Mouse (Mus musculus) forebrain, embryonic 10.5 days (tissue): ENCODE data around the gene Exosc10. TPM values are rescaled to one million over a fixed set of nuclear protein-coding genes. Genes with fewer than 3 reads are reported as not detected.

Source experiments
- DNase-seq: peaks from one replicate; pipeline ENCODE4 v3.0.0-alpha.2; 2017; ENCODE audit warnings: low spot score; ENCODE audit errors: extremely low spot score
- H3K27ac ChIP-seq: fragments of 300-500 bp; sonication (generic); 2 replicates; pipeline ENCODE4 v1.5.1; 2016; ENCODE audit warnings: mild to moderate bottlenecking
- H3K27me3 ChIP-seq: fragments of 300-500 bp; sonication (generic); 2 replicates; pipeline ENCODE4 v1.6.1; 2016; ENCODE audit warnings: mild to moderate bottlenecking; ENCODE audit not compliant: poor library complexity, severe bottlenecking
- H3K36me3 ChIP-seq: fragments of 300-500 bp; sonication (generic); replicated peaks from 2 replicates; pipeline ENCODE4 v1.6.1; 2016; ENCODE audit warnings: mild to moderate bottlenecking, moderate library complexity
- H3K4me1 ChIP-seq: fragments of 300-500 bp; sonication (generic); 2 replicates; pipeline ENCODE4 v1.6.1; 2016
- H3K4me3 ChIP-seq: fragments of 300-500 bp; sonication (generic); 2 replicates; pipeline ENCODE4 v1.5.1; 2016; ENCODE audit warnings: mild to moderate bottlenecking, moderate library complexity
- H3K9me3 ChIP-seq: fragments of 300-500 bp; sonication (generic); 2 replicates; pipeline ENCODE4 v1.6.1; 2016; ENCODE audit warnings: mild to moderate bottlenecking, moderate library complexity
- WGBS: fragments of 180-500 bp; shearing (Covaris S2); methylation state at CpG from one replicate; pipeline ENCODE4 v1.1.7; 2016; 5-methylcytosine and 5-hydroxymethylcytosine counted together
- polyA plus RNA-seq: library from polyadenylated mRNA; unstranded; fragments of >200 nt; fragmentation: Nextera tagmentation; extraction: Ambion mirVana; gene quantifications from 2 replicates; pipeline ENCODE4 v1.2.1, GENCODE M21; 2016

Gene Exosc10
- 96.0 and 97.2 TPM in 2 replicates for polyA plus RNA-seq

- H3K4me1 ChIP-seq: peaks cover 17% of the 10 kb centered on the region
- H3K9me3 ChIP-seq: no peaks in the 10 kb centered on the region
- peak; percentile 90 for DNase-seq
- no peaks in the 10 kb centered on the region for H3K27me3 ChIP-seq
- peaks cover 77% of the 10 kb centered on the region for H3K36me3 ChIP-seq
- WGBS: under 1% methylated on average over 63 of the region's 63 CpGs
- peak within 1 kb of the TSS; percentile 68 for H3K4me3 ChIP-seq
- H3K27ac ChIP-seq: peak within 1 kb of the TSS; percentile 94
These were observed at the start of gene Exosc10 for GRCm38 (mm10) chr4:148558297-148559000. Gene Exosc10, plus strand, starts transcription at chr4:148558429.

- 92% methylated on average over 8 of the region's 8 CpGs for WGBS
- Histone ChIP-seq H3K4me3 (no peak overlapping the region), H3K27ac (no peak overlapping the region), H3K9me3 (no peaks in the 10 kb centered on the region), H3K36me3 (peaks cover 82% of the 10 kb centered on the region), H3K4me1 (no peaks in the 10 kb centered on the region; the same call in 1 of the 2 replicates), H3K27me3 (no peaks in the 10 kb centered on the region)
- no peak for DNase-seq
These were observed 48.7 kb upstream of the Exosc10 start for GRCm38 (mm10) chr4:148509450-148510084.

GRCm38 (mm10) chr4:148510691-148511090, 47.5 kb upstream of the Exosc10 start:
- Histone ChIP-seq H3K4me3 (no peak overlapping the region), H3K27ac (no peak overlapping the region), H3K9me3 (no peaks in the 10 kb centered on the region), H3K27me3 (no peaks in the 10 kb centered on the region), H3K4me1 (no peaks in the 10 kb centered on the region; the same call in 1 of the 2 replicates), H3K36me3 (peaks cover 82% of the 10 kb centered on the region)
- 91% methylated on average over 4 of the region's 4 CpGs for WGBS
- no peak for DNase-seq

- no peak for DNase-seq
- H3K36me3 ChIP-seq: peaks cover 82% of the 10 kb centered on the region
- 96% methylated on average over 4 of the region's 4 CpGs for WGBS
These were observed 46.9 kb upstream of the Exosc10 start for GRCm38 (mm10) chr4:148511334-148511733.

GRCm38 (mm10) chr4:148513021-148513559, 45.1 kb upstream of the Exosc10 start:
- Histone ChIP-seq H3K27ac (no peak overlapping the region), H3K36me3 (peaks cover 84% of the 10 kb centered on the region), H3K4me3 (no peak overlapping the region), H3K4me1 (peaks cover 9% of the 10 kb centered on the region), H3K27me3 (no peaks in the 10 kb centered on the region), H3K9me3 (no peaks in the 10 kb centered on the region)
- WGBS: 88% methylated on average over 6 of the region's 6 CpGs
- no peak for DNase-seq

More at GRCm38 (mm10) chr4:148511334-148511733, 46.9 kb upstream of the Exosc10 start:
- Histone ChIP-seq H3K9me3 (no peaks in the 10 kb centered on the region), H3K27me3 (no peaks in the 10 kb centered on the region), H3K4me1 (no peaks in the 10 kb centered on the region; the same call in 1 of the 2 replicates), H3K4me3 (no peak overlapping the region), H3K27ac (no peak overlapping the region)

GRCm38 (mm10) chr4:148515313-148515712, 42.9 kb upstream of the Exosc10 start:
- no peak for DNase-seq
- Histone ChIP-seq H3K4me3 (no peak overlapping the region), H3K36me3 (peaks cover 92% of the 10 kb centered on the region), H3K9me3 (no peaks in the 10 kb centered on the region), H3K27ac (no peak overlapping the region), H3K27me3 (no peaks in the 10 kb centered on the region), H3K4me1 (peaks cover 19% of the 10 kb centered on the region)
- WGBS: 91% methylated on average over 2 of the region's 2 CpGs

GRCm38 (mm10) chr4:148517809-148518208, 40.4 kb upstream of the Exosc10 start:
- Histone ChIP-seq H3K27ac (peak overlapping the region; percentile 58), H3K9me3 (no peaks in the 10 kb centered on the region), H3K27me3 (no peaks in the 10 kb centered on the region), H3K4me1 (peaks cover 19% of the 10 kb centered on the region), H3K4me3 (no peak overlapping the region), H3K36me3 (peaks cover 88% of the 10 kb centered on the region)
- DNase-seq: no peak
- WGBS: 50% methylated on average over 4 of the region's 4 CpGs

GRCm38 (mm10) chr4:148518235-148518795, 39.9 kb upstream of the Exosc10 start:
- Histone ChIP-seq H3K9me3 (no peaks in the 10 kb centered on the region), H3K4me1 (peaks cover 19% of the 10 kb centered on the region), H3K36me3 (peaks cover 88% of the 10 kb centered on the region), H3K4me3 (no peak overlapping the region; the same call in 1 of the 2 replicates), H3K27ac (peak overlapping the region; percentile 58), H3K27me3 (no peaks in the 10 kb centered on the region)
- WGBS: 19% methylated on average over 5 of the region's 5 CpGs
- DNase-seq: peak; percentile 29

GRCm38 (mm10) chr4:148523538-148523937, 34.7 kb upstream of the Exosc10 start:
- Histone ChIP-seq H3K4me3 (no peak overlapping the region), H3K27ac (no peak overlapping the region), H3K27me3 (no peaks in the 10 kb centered on the region), H3K36me3 (peaks cover 92% of the 10 kb centered on the region), H3K4me1 (peaks cover 5% of the 10 kb centered on the region), H3K9me3 (no peaks in the 10 kb centered on the region)
- 91% methylated on average over 7 of the region's 7 CpGs for WGBS
- no peak for DNase-seq

GRCm38 (mm10) chr4:148527158-148527910, 30.9 kb upstream of the Exosc10 start:
- 92% methylated on average over 10 of the region's 10 CpGs for WGBS
- no peak for DNase-seq
- H3K36me3 ChIP-seq: peaks cover 93% of the 10 kb centered on the region
- H3K4me3 ChIP-seq: no peak overlapping the region
- no peak overlapping the region for H3K27ac ChIP-seq
- H3K9me3 ChIP-seq: no peaks in the 10 kb centered on the region
- no peaks in the 10 kb centered on the region for H3K27me3 ChIP-seq
- H3K4me1 ChIP-seq: no peaks in the 10 kb centered on the region

- Histone ChIP-seq H3K27ac (no peak overlapping the region), H3K9me3 (no peaks in the 10 kb centered on the region), H3K4me1 (no peaks in the 10 kb centered on the region), H3K36me3 (peaks cover 94% of the 10 kb centered on the region), H3K27me3 (no peaks in the 10 kb centered on the region), H3K4me3 (no peak overlapping the region)
- 95% methylated on average over 5 of the region's 5 CpGs for WGBS
- DNase-seq: no peak
These were observed 27.9 kb upstream of the Exosc10 start for GRCm38 (mm10) chr4:148530351-148530750.

- 91% methylated on average over 6 of the region's 6 CpGs for WGBS
- Histone ChIP-seq H3K27ac (no peak overlapping the region), H3K9me3 (no peaks in the 10 kb centered on the region), H3K4me3 (no peak overlapping the region), H3K27me3 (no peaks in the 10 kb centered on the region), H3K4me1 (no peaks in the 10 kb centered on the region), H3K36me3 (peaks cover 94% of the 10 kb centered on the region)
- DNase-seq: no peak
These were observed 27.5 kb upstream of the Exosc10 start for GRCm38 (mm10) chr4:148530778-148531177.
